Mouse (Mus musculus) bone marrow macrophage, adult 2 months (primary cell): Measurements from ENCODE around the gene Rab34.

Experiments used
- CTCF ChIP-seq: IDR thresholded peaks from 2 replicates; pipeline ENCODE4 v1.5.1; 2012; ENCODE audit warnings: low read depth, mild to moderate bottlenecking, low read length, moderate library complexity
- POLR2A ChIP-seq: IDR thresholded peaks from 2 replicates; pipeline ENCODE4 v1.6.1; 2012; ENCODE audit warnings: mild to moderate bottlenecking, low read depth, low read length, borderline replicate concordance

DNA sequence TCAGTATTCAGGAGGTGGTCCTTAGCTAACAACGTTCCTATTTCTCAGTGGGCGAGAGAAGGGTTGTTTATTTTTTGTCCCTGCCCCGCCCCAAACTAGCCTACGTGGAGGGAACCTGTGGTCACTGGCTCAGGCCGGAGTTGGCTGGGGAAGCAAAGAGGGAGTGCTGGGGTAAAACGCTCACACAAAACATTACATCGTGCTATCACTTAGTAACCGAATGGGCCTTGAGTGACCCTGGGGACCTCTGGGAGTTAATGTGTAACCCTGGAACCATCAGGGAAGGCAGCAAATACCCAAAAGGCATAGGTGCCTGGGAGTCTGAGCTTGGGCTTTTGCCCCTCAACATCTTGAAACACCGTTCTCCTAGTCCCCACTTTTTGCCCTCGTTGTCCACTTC is 10.8 kb upstream of the Rab34 start:
- TF ChIP-seq CTCF, result no peak
- TF ChIP-seq POLR2A, result no peak
